Mouse (Mus musculus): Measurements from ENCODE around the gene Dad1. TPM values are rescaled to one million over a fixed set of nuclear protein-coding genes. Genes with fewer than 3 reads are reported as not detected.

Dad1 gene
- 10.5 TPM for polyA plus RNA-seq (2014; fragmentation: Illumina TruSeq; extraction: RNeasy Lipid Tissue Mini Kit (QIAGEN cat#74804); ENCODE audit: low read depth, low replicate concordance)

GRCm38 (mm10) chr14:54253741-54254291 is at the start of gene Dad1, which contains the start of gene Abhd4:
TSS of gene Dad1 (minus strand) at chr14:54254104.
TSS of gene Abhd4 (plus strand) at chr14:54254188.

DNA sequence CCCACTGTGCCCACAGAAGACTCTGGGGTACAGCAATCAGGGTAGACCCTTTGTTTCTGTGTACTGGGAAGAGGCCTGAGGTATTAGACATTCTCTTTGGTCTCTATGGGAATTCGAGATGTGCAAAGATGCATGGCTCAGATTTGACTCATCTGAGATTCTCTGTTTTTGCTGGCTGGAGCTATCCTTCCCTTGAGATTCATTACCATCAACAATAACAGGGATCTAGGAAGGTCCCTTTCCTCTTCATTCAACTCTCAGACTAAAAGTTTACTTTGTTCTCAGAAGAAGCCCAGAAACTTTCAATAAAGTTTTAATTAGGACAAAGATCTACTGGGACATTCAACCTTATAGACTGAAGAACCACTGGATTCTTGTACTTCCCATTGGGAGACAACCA is 30.9 kb upstream of the Dad1 start, which contains the start of gene Olfr49:
TSS of gene Olfr49 (minus strand) at position 101 of the 400 bp plus-strand sequence.

Other genes with a start within 250 kb of the Dad1 start
- 51.7 TPM for gene Abhd4, start 84 bp upstream of the Dad1 start, polyA plus RNA-seq (2014; fragmentation: Illumina TruSeq; extraction: RNeasy Lipid Tissue Mini Kit (QIAGEN cat#74804); ENCODE audit: low read depth, low replicate concordance)
- gene Olfr49, start 30.8 kb upstream of the Dad1 start, polyA plus RNA-seq (2014; fragmentation: Illumina TruSeq; extraction: RNeasy Lipid Tissue Mini Kit (QIAGEN cat#74804); ENCODE audit: low read depth, low replicate concordance) = not detected
- 3.9 TPM for gene Oxa1l, start 106.7 kb upstream of the Dad1 start, polyA plus RNA-seq (2014; fragmentation: Illumina TruSeq; extraction: RNeasy Lipid Tissue Mini Kit (QIAGEN cat#74804); ENCODE audit: low read depth, low replicate concordance)
- 2.4 TPM for gene Slc7a7, start 163.7 kb upstream of the Dad1 start, polyA plus RNA-seq (2014; fragmentation: Illumina TruSeq; extraction: RNeasy Lipid Tissue Mini Kit (QIAGEN cat#74804); ENCODE audit: low read depth, low replicate concordance)
- 27.3 TPM for gene Mrpl52, start 172.8 kb upstream of the Dad1 start, polyA plus RNA-seq (2014; fragmentation: Illumina TruSeq; extraction: RNeasy Lipid Tissue Mini Kit (QIAGEN cat#74804); ENCODE audit: low read depth, low replicate concordance)
- gene Mmp14, start 177.5 kb upstream of the Dad1 start, polyA plus RNA-seq (2014; fragmentation: Illumina TruSeq; extraction: RNeasy Lipid Tissue Mini Kit (QIAGEN cat#74804); ENCODE audit: low read depth, low replicate concordance) = 10.9 TPM
- gene Lrp10, start 210.0 kb upstream of the Dad1 start, polyA plus RNA-seq (2014; fragmentation: Illumina TruSeq; extraction: RNeasy Lipid Tissue Mini Kit (QIAGEN cat#74804); ENCODE audit: low read depth, low replicate concordance) = 0.66 TPM
- 0.32 TPM for gene Rem2, start 222.0 kb upstream of the Dad1 start, polyA plus RNA-seq (2014; fragmentation: Illumina TruSeq; extraction: RNeasy Lipid Tissue Mini Kit (QIAGEN cat#74804); ENCODE audit: low read depth, low replicate concordance)

Data from testis, adult 10 weeks (tissue).